Mouse (Mus musculus): Measurements from ENCODE around the gene Pyroxd1.

The Pyroxd1 gene

GRCm38 (mm10) chr6:142377081-142377480, 31.6 kb downstream of the Pyroxd1 start:
- no peak for DNase-seq (ENCODE audit: low spot score)

GRCm38 (mm10) chr6:142378576-142379330, 33.3 kb downstream of the Pyroxd1 start:
- DNase-seq (ENCODE audit: low spot score), result no peak

GRCm38 (mm10) chr6:142379961-142380360, 34.5 kb downstream of the Pyroxd1 start:
- DNase-seq (ENCODE audit: low spot score), result no peak

GRCm38 (mm10) chr6:142381615-142382014, 36.2 kb downstream of the Pyroxd1 start:
- DNase-seq (ENCODE audit: low spot score), result no peak

- DNase-seq (ENCODE audit: low spot score), result no peak
These were observed 39.1 kb downstream of the Pyroxd1 start for GRCm38 (mm10) chr6:142384521-142384920.

GRCm38 (mm10) chr6:142386285-142387010, 41.0 kb downstream of the Pyroxd1 start:
- DNase-seq (ENCODE audit: low spot score), result no peak

- DNase-seq (ENCODE audit: low spot score), result peak; percentile 96
These were observed 41.7 kb downstream of the Pyroxd1 start, which contains the start of the genes Recql and Golt1b for GRCm38 (mm10) chr6:142387011-142387754. Gene Recql (minus strand): TSS chr6:142387087. Gene Golt1b (plus strand): TSS chr6:142387221.

- no peak for DNase-seq (ENCODE audit: low spot score)
These were observed 42.4 kb downstream of the Pyroxd1 start for GRCm38 (mm10) chr6:142387755-142388271.

GRCm38 (mm10) chr6:142389101-142389500, 43.6 kb downstream of the Pyroxd1 start:
- DNase-seq (ENCODE audit: low spot score), result no peak

GRCm38 (mm10) chr6:142392312-142392711, 46.9 kb downstream of the Pyroxd1 start:
- DNase-seq (ENCODE audit: low spot score), result no peak

- DNase-seq (ENCODE audit: low spot score), result no peak
These were observed 49.2 kb downstream of the Pyroxd1 start for GRCm38 (mm10) chr6:142394669-142395068.

GRCm38 (mm10) chr6:142395756-142396155, 50.3 kb downstream of the Pyroxd1 start:
- no peak for DNase-seq (ENCODE audit: low spot score)

- DNase-seq (ENCODE audit: low spot score), result no peak
These were observed 65.7 kb downstream of the Pyroxd1 start for GRCm38 (mm10) chr6:142411140-142411539.
